Mouse (Mus musculus) frontal cortex, postnatal 25 days (tissue): Measurements from ENCODE around the gene Krtap28-13.

Source experiments
- DNase-seq, 2 experiments: peaks; one replicate each; pipeline ENCODE4 v3.0.0; 2022; ENCODE audit warnings: low spot score in 2 of 2

Gene Krtap28-13

DNA sequence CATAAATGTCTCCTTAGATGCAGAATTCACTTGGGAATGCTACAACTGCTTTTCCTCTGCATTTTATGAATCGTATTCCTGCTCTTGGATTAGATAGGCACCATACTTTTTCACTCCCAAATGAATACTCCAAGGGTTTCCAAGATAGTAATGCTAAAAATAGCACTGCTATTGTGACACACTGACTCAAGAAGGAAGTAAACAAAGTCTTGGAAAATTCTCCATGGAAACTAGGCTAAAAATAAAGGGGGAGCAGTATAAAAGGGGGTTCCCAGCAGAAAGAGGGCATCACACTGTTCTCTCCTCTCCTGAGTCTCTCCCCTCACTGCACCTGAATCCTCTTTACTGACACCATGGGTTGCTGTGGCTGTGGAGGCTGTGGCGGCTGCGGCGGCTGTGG lies at the start of gene Krtap28-13:
Gene Krtap28-13 (plus strand): TSS at position 288 of the 400 bp plus-strand sequence.
- DNase-seq, result no peak

DNA sequence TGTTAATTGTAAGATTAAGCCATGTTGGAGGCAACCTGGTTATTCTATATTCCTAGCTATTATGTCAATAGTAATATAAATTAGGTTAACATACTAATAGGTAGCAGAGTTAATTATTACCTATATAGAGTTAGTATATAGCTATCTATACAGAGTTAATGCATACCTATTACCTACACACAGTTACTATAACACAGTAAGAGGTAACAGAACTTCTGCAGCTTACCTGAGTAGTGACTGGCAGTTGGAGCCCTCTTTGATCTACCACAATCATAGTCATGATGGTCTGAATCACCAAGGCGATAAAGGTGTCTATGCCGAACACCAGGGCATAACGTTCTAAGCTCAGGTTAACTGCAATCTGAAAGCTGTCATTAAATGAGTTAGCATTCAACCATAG lies 46.3 kb upstream of the Krtap28-13 start:
- no peak for DNase-seq

DNA sequence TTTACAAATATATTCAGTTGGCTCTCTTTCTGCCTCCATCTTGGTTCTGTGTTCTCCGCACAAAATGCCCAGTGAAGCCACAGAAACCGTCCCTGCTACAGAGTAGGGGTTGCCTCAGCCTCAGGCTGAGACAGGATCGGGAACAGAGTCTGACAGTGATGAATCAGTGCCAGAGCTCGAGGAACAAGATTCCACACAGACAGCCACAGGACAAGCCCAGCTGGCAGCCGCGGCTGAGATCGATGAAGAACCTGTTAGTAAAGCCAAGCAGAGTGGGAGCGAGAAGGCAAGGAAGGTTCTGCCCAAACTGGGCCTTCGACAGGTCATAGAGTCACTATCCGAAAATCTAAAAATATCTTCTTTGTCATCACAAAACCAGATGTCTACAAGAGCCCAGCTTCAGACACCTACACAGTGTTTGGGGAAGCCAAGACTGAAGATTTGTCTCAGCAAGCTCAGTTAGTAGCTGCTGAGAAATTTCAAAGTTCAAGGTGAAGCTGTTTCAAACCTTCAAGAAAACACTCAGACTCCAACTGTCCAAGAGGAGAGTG lies 45.3 kb upstream of the Krtap28-13 start:
- no peak for DNase-seq

DNA sequence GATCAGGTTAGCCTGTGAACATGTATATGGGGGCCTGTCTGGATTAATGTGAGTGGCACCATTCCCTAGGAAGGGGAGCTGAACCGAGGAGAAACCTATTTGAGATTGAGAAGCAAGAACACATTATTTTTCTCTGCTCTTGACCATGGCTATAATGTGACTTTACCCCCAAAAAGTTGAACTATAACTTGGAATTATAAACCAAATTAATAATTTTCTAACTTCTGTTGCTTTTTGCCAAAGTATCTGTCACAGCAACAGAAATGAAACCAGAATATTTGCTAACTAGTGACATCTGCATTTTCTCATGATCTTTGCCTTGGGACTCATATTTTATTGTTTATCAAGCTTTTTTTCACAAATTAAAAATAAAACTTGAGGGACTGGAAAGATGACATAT lies 44.2 kb upstream of the Krtap28-13 start:
- DNase-seq, result no peak

DNA sequence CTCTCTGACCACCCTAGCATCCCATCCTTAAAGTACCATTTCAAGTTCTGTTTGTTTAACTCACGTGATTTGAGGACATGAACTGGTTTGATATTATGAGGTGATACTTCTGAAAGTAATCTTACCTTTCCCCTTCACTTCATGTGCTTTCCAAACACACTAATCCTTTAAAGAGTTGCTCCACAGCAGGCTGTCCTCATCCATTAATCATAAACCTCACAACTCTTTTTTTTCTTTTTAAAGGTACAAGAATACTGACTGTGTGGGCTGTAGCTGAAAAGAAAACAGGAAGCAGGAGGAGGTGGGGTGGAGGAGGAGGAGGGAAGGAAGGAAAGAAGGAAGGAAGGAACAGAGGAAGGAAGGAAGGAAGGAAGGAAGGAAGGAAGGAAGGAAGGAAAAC lies 28.8 kb upstream of the Krtap28-13 start:
- no peak for DNase-seq

DNA sequence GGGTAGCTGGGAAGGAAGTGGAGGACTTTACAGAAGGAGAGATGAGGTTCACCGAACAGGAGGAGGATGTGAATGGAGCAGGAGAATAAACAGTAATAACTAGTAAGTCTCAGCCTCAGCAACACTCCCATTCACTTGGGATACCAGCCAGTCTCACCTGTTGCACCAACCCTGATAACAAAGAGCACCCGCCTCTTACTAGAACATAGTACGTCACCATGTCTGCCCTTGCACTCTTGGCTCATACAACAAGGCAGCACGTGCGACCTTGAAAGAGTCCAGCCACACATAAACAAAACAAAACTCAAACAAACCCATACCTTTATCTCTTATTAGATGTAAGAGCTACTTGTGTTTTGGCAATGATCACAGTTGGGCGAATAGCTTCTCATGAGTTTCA lies 28.2 kb upstream of the Krtap28-13 start:
- DNase-seq, result no peak

DNA sequence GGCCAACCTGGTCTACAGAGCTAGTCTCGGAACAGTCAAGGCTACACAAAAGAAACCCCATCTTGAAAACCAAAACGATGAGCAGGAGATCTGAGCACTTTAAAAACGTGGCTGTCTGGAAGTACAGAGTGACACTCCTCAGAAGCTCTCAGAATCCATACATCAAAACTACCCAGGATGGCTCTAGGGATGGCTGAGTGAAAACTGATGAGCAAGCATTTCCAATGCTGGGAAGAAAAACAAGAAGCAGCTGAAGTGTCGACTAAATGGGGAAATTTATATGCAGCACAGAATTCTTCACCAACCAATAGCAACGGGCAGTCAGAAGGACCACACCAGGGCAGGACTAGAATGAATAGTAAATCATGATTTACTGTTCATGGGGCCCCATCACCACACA lies 26.2 kb upstream of the Krtap28-13 start:
- DNase-seq, result no peak

DNA sequence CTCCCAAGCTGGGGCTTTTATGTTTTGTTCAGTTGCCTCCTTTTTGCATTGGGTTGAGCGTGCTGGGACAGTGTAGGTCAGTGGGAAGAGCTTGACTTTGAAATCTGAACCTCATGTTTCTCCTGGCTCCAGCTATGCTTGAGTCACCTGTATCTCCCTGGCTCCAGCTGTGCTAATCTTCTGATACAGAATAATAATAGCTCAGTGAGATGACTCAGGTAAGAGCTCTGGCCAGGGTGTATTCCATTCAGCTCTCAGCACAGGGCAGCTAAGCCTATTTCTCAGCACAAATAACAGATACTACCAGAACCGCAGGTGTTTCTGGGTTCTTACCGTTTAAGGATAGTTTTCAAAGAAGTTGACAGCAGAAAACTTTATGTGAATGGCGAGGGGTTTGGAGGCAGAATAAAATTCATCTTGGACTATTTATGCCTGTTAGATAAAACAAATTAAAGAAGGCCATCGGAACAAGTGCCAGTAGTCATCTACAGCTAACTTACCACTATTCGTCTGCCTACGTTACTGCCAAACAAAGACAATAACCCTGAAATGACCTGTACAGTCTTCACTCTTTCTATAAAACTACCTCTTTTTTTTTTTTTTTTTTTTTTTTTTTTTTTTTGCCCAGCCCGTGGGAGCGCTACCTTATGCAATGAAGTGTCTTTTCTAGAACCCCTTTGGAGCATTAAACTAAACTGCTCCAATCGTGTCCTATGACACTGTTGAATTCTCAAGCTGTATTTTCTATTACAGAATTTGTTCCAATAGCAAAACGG lies 23.6 kb upstream of the Krtap28-13 start:
- DNase-seq, result no peak

DNA sequence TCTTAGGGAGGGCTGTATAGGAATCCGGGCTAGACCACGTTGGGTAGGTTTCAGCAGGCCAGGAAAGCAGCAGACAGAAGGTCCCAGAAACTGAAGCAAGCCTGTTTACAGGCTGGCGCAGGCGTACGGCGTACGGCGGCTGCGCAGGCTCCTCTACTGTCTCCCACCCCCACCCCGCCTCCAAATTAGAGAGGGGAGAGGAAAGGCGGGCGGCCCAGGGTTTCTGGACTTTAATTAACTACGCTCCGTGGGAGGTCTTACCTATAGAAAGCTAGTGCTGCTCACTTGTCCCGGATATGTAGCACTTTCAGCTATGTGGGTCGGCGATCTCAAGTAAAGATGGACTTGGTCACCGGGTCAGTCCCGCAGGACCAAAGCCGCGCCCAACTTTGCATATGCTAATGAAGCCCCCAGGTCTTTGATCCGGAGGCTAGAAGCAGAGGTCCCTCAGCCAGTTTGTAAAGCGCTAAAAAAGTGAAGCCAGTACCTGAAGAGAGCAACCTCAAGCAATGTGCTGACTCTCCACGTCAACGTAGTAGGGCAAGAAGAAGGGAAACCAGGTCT lies 22.5 kb upstream of the Krtap28-13 start, which contains the start of gene Slc19a3:
Gene Slc19a3 (minus strand): TSS at position 340 of the 564 bp plus-strand sequence.
- DNase-seq, result peak; percentile 8 to 9

DNA sequence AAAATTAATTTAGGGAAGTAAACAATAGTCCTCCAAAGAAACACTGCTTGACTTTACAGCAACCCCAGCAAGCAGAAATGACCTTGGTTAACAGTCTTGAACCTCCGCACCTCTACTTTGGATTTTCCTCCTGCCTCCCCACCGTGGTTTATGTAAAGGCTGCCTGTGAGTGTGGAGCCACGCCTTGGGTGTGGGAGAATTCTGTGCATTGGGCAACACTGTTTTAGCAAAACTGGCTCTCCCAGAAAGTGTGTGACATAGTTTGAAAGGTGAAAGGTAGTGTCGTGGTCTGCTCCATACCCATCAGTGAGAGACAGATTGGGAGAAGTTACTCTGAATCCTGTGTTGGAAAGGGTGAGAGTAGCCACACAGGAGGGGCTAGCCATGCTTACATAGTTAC lies 21.6 kb upstream of the Krtap28-13 start:
- DNase-seq, result no peak

DNA sequence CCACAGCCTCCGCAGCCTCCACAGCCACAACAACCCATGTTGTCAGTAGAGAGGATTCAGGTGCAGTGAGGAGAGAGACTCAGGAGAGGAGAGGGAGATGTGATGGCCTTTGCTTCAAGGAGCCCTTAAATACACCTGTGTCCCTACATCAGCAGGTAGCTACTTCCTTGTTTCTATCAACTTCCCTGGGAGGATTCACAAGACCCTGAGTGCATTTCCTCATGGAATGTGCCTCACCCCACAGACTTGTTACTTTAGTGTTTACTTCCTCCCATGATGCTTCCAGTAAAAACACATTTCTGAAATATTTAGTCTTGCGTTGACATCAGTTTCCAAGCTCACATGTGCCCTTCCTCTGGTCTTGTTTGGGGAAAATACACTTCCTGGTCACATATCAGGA lies 18.4 kb upstream of the Krtap28-13 start, which contains the start of gene Krtap28-10:
Gene Krtap28-10 (minus strand): TSS at position 101 of the 400 bp plus-strand sequence.
- no peak for DNase-seq

DNA sequence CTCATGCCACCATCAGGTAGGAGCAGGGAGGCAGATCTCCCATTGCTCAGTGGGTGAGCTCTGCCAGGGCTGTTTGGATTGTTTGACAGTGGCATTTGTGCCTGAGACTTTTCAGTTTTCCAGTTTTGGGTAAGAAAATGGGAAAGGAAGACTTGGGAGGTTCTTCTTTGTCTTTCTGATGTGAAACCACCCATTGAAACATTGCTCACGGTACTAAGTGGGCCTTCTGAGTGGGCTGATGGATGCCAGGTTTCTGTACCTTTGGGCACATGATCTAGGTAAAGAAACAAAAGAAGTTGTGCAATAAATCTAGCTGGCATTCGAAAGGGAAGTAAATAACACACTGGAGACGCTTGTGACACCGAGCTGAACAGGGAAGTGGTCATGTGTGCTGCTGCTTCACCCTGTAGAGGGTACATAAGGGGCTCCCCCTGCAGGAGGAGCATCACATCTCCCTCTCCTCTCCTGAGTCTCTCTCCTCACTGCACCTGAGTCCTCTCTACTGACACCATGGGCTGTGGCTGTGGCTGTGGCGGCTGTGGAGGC lies 15.8 kb upstream of the Krtap28-13 start, which contains the start of gene Gm47969:
Gene Gm47969 (plus strand): TSS at position 51 of the 546 bp plus-strand sequence.
- no peak for DNase-seq

DNA sequence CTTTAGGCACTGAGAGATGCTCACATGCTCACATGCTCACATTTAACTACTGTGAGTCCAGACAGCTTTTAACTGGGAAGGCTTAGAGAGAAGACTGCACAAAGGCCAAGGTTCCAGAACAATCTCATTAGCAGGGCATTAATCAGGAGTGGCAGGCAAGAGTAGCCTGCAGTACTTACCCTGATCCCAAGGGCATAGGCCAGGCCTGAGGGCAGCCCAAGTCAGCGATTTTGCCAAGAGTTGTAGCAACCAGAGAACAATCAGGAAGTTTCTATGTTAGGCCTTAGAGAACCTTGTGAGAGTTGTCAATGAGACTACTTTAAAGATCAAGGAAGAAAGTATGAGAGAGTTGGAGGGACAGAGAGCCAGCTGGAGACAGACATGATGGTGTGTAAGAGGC lies 2.2 kb upstream of the Krtap28-13 start:
- no peak for DNase-seq

DNA sequence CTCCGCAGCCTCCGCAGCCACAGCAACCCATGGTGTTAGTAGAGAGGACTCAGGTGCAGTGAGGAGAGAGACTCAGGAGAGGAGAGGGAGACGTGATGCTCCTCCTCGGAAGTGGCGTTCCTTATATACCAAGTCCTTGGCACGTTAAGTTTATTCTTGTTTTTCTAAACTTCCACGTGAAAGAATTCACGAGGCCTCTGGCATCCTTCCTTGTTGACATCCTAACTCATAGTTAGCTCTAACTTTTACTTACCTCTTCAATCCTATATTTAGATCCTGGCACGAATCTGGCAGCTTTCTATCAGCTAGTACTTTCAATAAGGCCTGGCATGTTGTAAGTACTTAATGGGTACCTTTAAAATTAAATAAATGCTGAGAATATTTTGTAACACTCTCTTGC lies 1.5 kb upstream of the Krtap28-13 start, which contains the start of gene A030005K14Rik:
Gene A030005K14Rik (minus strand): TSS at position 101 of the 400 bp plus-strand sequence.
- no peak for DNase-seq

DNA sequence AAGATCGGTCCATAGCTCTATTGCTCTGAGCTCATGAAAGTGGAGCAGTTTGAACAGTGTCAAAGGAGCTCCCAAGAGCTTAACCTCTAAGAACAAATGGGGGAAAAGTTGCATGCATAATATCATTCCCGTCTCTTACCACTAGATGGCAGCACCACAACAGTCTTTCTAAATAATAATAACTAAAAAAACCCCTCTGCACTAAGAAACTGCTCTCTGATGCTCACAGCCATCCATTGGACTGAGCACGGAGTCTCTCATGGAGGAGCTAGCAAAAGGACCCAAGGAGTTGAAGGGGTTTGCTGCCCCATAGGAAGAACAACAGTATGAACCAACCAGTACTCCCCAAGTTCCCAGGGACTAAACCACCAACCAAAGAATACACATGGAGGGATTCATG lies 4.1 kb downstream of the Krtap28-13 start:
- DNase-seq, result no peak

DNA sequence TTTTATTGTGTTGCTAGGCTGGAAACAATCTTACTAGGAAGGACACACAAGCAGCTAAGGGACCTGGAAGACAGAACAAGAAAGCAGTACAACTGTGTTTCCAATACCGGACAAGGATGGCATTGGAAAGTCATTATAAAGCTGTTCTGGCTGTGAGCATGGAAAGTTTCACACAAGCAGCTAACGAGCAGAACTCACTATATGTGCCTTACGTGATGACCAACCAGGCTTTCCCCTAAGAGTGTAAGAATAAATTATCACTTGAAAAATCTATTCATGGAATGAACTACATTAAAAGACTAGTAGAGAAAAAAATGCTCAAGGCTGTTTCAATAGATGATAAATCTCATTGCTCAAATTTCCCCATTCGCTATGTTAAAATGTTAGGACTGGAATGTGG lies 5.8 kb downstream of the Krtap28-13 start:
- no peak for DNase-seq

DNA sequence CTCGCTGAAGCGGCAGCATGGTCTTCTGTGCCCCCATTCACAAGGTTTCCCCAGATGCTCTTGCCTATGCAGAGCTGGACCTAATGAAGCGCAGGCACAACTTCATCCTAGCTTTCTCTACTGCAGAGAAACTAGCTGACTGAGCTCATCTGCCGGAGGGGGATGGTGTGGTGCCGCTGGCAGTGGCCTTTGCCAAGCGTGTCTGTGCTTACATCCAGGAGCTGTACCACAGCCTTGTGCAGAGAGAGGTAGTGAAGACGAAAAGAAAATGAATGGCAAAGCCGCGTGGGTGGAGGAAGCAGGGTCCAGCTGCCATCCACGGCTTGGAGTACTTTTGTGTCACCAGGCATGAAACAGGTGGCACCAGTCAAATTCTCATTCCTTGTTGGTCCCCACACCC lies 6.5 kb downstream of the Krtap28-13 start:
- DNase-seq, result no peak

DNA sequence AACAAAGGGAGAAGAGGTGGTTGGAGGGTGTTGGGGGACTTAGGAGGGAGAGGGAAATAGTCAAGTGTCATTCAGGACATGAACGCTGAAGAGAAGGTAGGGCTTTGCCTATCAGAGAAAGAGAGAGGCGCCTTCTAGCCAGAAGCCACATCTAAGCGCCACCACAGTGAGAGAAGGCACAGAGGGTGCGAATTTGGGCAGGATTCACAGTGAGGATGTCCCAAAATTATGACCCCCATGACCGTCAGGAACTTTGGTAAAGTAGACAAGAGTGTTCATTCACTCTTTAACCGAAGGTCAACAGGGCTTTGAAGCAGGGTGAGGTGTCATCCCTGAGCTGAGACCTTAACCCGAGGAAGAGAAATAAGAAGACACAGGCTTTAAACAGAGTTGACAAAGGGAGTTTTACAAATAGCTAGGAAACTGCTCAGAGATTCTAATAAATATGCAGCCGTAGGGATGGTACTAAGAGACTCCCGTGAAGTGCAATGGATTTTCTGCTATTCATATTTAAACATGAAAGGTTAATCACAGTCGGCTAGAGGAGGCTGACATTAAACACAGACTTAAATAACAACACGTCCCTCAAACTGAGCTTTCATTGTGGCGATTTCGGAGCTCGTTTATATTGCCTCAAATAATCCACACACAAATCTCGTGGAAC lies 14.9 kb downstream of the Krtap28-13 start:
- no peak for DNase-seq

DNA sequence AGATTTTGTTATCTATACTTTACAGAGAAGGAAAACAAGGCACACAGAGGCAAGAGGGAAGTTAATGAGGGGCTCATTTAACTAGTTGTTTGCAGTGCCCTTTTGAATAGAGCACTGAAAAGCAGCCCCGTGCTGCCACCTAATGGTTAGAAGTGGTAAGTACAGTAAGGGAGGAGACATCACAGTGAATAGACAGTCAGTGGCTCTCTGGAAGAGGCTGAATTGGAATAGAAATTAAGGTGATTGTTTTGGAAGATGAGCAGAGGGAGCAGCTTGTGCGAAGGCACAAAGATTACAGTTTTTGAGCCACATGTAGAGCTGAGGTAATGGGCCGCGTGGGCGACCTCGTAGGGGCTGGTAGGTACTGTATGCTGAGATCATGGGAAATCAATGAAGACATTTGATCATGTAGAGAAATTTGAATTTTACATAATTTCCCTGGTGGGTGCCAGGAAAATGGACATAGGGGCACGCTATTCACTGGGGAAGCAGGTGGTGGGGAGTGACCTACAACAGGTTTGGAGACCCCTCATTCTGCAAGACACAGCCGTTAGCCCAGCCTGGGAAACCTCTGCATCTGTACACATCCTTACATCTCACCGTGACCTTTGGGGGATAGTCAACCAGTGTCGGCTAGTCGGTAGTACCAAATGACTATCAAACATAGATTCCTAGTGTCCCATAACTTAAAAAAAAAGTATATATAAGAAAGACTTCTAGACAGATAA lies 15.6 kb downstream of the Krtap28-13 start:
- DNase-seq, result peak in 1 of 2 experiments; percentile 13

DNA sequence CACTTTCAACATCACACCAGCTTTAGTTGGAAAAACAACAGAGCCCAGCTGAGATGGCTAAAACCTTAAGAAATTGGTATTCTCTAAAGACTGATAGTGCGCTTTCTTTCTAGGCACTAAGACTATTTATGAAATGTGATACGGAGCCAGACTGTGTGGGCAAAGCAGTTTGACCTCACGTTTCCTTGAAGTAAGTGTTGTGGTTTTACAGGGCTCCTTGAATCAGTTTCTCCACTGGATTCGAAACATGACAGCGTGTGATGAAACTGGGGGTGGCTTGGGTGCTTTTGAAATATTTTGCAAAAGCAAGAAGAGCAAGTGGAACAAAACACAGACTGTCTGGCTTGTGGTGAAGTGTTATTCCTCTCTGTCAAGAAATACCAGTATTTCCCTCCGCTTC lies 16.3 kb downstream of the Krtap28-13 start:
- no peak for DNase-seq

DNA sequence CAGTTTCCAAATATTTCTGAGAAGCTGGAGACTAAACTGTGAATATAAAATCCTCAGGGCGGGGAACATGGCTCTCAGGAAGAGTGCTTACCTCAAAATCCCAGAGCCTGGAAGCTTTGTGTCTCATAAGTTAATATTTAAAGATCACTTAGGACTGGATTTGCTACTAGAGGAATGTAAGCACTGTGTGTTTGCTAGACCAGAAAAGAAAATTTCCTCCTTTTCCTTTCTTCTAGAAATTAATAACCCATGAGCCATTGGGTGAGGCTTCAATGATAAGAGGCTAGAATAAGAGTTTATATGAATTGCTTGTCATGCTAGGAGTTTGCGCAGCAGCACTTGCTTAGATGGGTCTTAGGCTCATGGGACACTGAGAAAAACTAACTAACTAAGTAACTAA lies 24.1 kb downstream of the Krtap28-13 start:
- no peak for DNase-seq
